Comparison of ENCODE assay signal across 9 mouse cellular contexts in the genomic region with DNA sequence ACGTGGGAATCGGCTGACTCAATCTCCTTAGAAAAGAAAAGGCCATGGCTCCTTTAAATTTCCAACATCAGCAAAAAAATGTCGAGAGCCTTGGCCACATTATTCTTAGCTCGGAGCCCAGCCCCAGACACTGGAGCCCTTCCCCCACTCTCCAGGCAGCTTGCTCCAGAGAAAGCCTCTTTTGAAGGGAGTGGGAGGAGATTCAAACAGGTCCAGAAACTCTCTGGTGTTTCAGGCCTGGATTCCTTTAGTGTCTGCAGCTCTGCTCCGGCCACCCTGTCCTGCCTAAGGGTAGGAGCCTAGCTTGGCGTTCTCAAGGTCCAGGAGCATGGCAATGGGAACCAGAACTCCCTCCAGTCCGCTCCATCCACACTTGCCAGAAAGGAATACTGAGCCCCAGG. TPM values are rescaled to one million over a fixed set of nuclear protein-coding genes. Genes with fewer than 3 reads are reported as not detected.
DNase-seq lines count a peak whose midpoint lies in the region; ATAC-seq and TF ChIP-seq lines count a peak whose summit lies in the region.
"Had no signal": no experiment of that assay in that cellular context is flagged by ENCODE, and none has a peak within 500 bp of the region (broad histone marks: within the 10 kb centered on the region; RNA-seq: fewer than 3 reads in every experiment).

No protein-coding gene starts in this region.

- no peak overlapping the region for H3K4me2 ChIP-seq in liver, postnatal 0 days (ENCODE audit: low read depth, low read length)

- peaks cover 22% of the 10 kb centered on the region for H3K4me1 ChIP-seq in liver, postnatal 0 days (ENCODE audit: insufficient read depth)

- no peak overlapping the region for H3K9ac ChIP-seq in liver, postnatal 0 days (replicated peaks)

- H3K27ac ChIP-seq in liver, postnatal 0 days (ENCODE audit: low read depth): 0 out of 2 replicates have a peak overlapping the region, but pooled peaks have one; percentile 13

- no peaks in the 10 kb centered on the region for H3K36me3 ChIP-seq in liver, postnatal 0 days (replicated peaks; ENCODE audit: insufficient read depth, low read length)

- no peaks in the 10 kb centered on the region for H3K9me3 ChIP-seq in liver, postnatal 0 days (ENCODE audit: low read length)

- peaks cover 10% of the 10 kb centered on the region; the same call in 1 of the 2 replicates for H3K27me3 ChIP-seq in liver, postnatal 0 days (ENCODE audit: insufficient read depth, low read length)
- H3K27me3 ChIP-seq: CH12.LX had no signal

- WGBS in liver, postnatal 0 days (ENCODE audit: insufficient replicate concordance): 46% methylated on average over 7 of the region's 7 CpGs

- intact Hi-C loops in heart, postnatal 14 days (cut with DNase I): no loop called here

- ATAC-seq in liver, postnatal 0 days: no peak

- TF ChIP-seq EP300 in liver, postnatal 0 days (IDR thresholded peaks at IDR 0.05; ENCODE audit: low read depth): no peak

- TF ChIP-seq CTCF in liver, postnatal 0 days (IDR thresholded peaks at IDR 0.05; ENCODE audit: low read depth): no peak

- H3K4me3 ChIP-seq in liver, postnatal 0 days (ENCODE audit: low read depth, low read length): no peak overlapping the region

- peak; percentile 79 for DNase-seq in ovary, adult 18-20 months (ENCODE audit: low spot score)
- DNase-seq in ovary, postnatal 10 days (ENCODE audit: low spot score): no peak
- peak; percentile 87 for DNase-seq in forelimb bud, embryonic 11.5 days (ENCODE audit: low read depth, low spot score)
- DNase-seq in heart, postnatal 14 days: peak; percentile 80 to 88
- peak; percentile 87 to 93 for DNase-seq in kidney, postnatal 4 days
- DNase-seq in liver, postnatal 0 days: no peak
- peak; percentile 68 for DNase-seq in ovary, postnatal 14 days (ENCODE audit: low spot score)
- DNase-seq in natural killer cell, adult 2 months (ENCODE audit: low spot score in 2 of 2): no peak

RNA-seq across cellular contexts. Expression of a gene that starts 2.7 kb away (rescaled TPM):
- 100 to 1,000 TPM; 387 to 469 TPM for total RNA-seq in heart, postnatal 14 days (2021)
- polyA plus RNA-seq in liver, postnatal 0 days (2015; fragmentation: Nextera tagmentation; extraction: Ambion mirVana): 24.0 and 29.6 TPM in 2 replicates
- total RNA-seq: CH12.LX had no signal

RNA-seq across cellular contexts. Expression of a gene that starts 25.5 kb away (rescaled TPM):
- 10 to 100 TPM; 32.8 to 33.0 TPM for total RNA-seq in heart, postnatal 14 days (2021)
- 1.7 TPM in 2 replicates for polyA plus RNA-seq in liver, postnatal 0 days (2015; fragmentation: Nextera tagmentation; extraction: Ambion mirVana)

Comparison
In these comparisons a context has a peak if more than half of its experiments do, and no peak if none do; other contexts are left out.
1. DNase-seq: peak in ovary, adult 18-20 months (single experiment), forelimb bud, embryonic 11.5 days (single experiment), heart, postnatal 14 days (2 of 2), kidney, postnatal 4 days (2 of 2) and ovary, postnatal 14 days (single experiment); none in ovary, postnatal 10 days (single experiment), liver, postnatal 0 days (single experiment) and natural killer cell, adult 2 months (0 of 2).